Mouse (Mus musculus) forebrain, embryonic 11.5 days (tissue): ENCODE data around the gene Sema6d. TPM values are rescaled to one million over a fixed set of nuclear protein-coding genes. Genes with fewer than 3 reads are reported as not detected.

ENCODE experiments used
- ATAC-seq: fragments of 200-750 bp; cut with Nextera tagmentation; replicated peaks from 2 replicates; pipeline ENCODE4 v1.8.0; 2017; ENCODE audit warnings: moderate TSS enrichment; ENCODE audit not compliant: low FRiP score
- DNase-seq: peaks from one replicate; pipeline ENCODE4 v3.0.0-alpha.2; 2017; ENCODE audit warnings: low spot score
- H3K27ac ChIP-seq: fragments of 300-500 bp; sonication (generic); 2 replicates; pipeline ENCODE4 v1.5.1; 2014; ENCODE audit warnings: low read depth, low read length
- H3K27me3 ChIP-seq: fragments of 300-500 bp; sonication (generic); 2 replicates; pipeline ENCODE4 v1.6.1; 2014; ENCODE audit warnings: mild to moderate bottlenecking, low read length, mixed read lengths; ENCODE audit not compliant: control insufficient read depth, insufficient read depth
- H3K36me3 ChIP-seq: fragments of 300-500 bp; sonication (generic); 2 replicates; pipeline ENCODE4 v1.6.1; 2014; ENCODE audit warnings: mild to moderate bottlenecking, low read length, moderate library complexity, mixed read lengths; ENCODE audit not compliant: control insufficient read depth, insufficient read depth
- H3K4me1 ChIP-seq: fragments of 300-500 bp; sonication (generic); replicated peaks from 2 replicates; pipeline ENCODE4 v1.6.1; 2014; ENCODE audit warnings: low read length, mixed read lengths; ENCODE audit not compliant: control insufficient read depth, insufficient read depth
- H3K4me2 ChIP-seq: fragments of 300-500 bp; sonication (generic); 2 replicates; pipeline ENCODE4 v1.6.1; 2014; ENCODE audit warnings: low read depth, mild to moderate bottlenecking, low read length, moderate library complexity, mixed read lengths; ENCODE audit not compliant: severe bottlenecking
- H3K4me3 ChIP-seq: fragments of 300-500 bp; sonication (generic); 2 replicates; pipeline ENCODE4 v1.5.1; 2014; ENCODE audit warnings: low read depth, low read length
- H3K9ac ChIP-seq: fragments of 300-500 bp; sonication (generic); 2 replicates; pipeline ENCODE4 v1.6.1; 2014; ENCODE audit warnings: low read length
- H3K9me3 ChIP-seq: fragments of 300-500 bp; sonication (generic); 2 replicates; pipeline ENCODE4 v1.6.1; 2016; ENCODE audit warnings: low read length, mixed read lengths; ENCODE audit not compliant: control insufficient read depth
- WGBS: fragments of 180-500 bp; shearing (Covaris S2); extraction: QIAGEN DNeasy Blood & Tissue Kit; methylation state at CpG from one replicate; pipeline ENCODE4 v1.1.7; 2014; 5-methylcytosine and 5-hydroxymethylcytosine counted together
- polyA plus RNA-seq: library from polyadenylated mRNA; unstranded; fragments of >200 nt; fragmentation: Nextera tagmentation; extraction: Ambion mirVana; gene quantifications from 2 replicates; pipeline ENCODE4 v1.2.1, GENCODE M21; 2014

Sema6d gene
- polyA plus RNA-seq, 1 experiment from 2014 or later = 9.8 TPM

DNA sequence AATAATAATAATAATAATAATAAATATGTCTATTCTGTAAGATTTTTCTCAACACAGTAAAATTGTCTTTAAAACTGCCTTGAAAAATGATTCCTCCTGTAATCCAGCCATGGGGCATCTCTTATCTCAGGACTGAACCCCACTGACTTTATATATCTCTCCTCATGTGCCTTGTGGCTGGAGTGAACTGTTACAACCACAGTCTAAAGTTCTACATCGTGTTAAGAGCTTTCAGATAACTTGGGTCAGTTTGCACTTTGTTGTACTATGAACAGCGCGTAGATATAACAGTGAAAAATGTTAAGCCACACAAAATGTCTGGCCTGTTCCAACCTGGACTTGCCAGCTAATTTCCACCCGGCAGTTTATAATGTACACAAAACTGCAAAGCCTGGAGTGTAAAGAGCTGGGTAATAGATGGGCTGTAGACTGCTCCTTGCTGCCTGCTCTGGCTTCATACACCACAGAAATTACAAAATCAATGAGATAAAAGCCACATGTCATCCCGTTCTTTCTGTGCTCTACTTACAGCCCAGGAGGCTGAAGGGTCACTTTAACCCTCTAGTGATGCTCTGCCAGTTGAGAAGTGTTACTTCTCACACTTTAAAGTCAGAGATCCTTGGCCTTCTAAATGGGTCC is 467.2 kb downstream of the Sema6d start:
- no peak for DNase-seq
- Histone ChIP-seq H3K4me1 (no peaks in the 10 kb centered on the region; the same call in 1 of the 2 replicates), H3K9me3 (no peaks in the 10 kb centered on the region), H3K27me3 (no peaks in the 10 kb centered on the region), H3K27ac (no peak overlapping the region), H3K4me2 (no peak overlapping the region), H3K36me3 (no peaks in the 10 kb centered on the region), H3K4me3 (no peak overlapping the region), H3K9ac (no peak overlapping the region)
- ATAC-seq = no peak
- WGBS = 84% methylated on average over 5 of the region's 5 CpGs

DNA sequence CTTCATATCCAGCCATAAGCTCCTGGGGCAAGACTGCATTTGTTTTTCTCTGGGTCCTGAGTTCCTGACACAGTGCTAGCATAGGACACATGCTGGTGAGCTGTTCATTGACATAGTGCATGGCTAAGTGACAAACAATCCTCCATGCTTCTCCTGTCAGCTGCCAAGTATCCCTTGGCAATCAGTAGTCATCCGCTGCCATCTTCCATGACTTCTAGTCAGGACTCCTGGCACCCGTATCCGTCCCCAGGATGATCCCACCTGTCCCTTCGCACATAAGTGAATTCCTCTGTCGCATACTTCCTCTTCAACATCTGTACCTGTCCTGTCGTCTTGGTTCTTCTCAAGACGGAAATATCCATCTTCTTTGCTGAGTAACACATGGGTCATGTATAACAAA is 468.3 kb downstream of the Sema6d start:
- Histone ChIP-seq H3K4me2 (no peak overlapping the region), H3K4me3 (no peak overlapping the region), H3K9me3 (no peaks in the 10 kb centered on the region), H3K9ac (no peak overlapping the region), H3K27ac (no peak overlapping the region), H3K27me3 (no peaks in the 10 kb centered on the region), H3K4me1 (no peaks in the 10 kb centered on the region; the same call in 1 of the 2 replicates), H3K36me3 (no peaks in the 10 kb centered on the region)
- ATAC-seq = no peak
- DNase-seq = no peak
- WGBS = 95% methylated on average over 7 of the region's 7 CpGs

DNA sequence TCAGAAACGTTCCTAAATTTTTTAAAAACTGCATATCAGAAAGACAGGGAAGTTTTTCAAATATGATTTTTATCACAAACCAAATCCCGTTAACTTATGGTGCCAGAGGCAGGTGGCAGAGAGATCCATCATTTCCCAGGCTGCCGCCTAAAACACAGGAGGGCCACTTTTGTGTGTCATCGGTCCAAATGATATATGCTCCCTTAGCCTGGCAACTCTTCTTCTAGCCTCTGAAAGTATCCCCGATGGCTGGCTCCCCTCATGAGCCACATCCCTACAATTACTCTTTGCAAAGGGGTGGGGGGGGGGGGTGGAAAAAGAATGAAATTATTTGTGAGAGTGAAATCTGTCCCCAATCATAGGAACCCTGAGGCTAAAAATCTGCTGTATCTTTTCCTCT is 471.9 kb downstream of the Sema6d start:
- no peak for DNase-seq
- no peak for ATAC-seq

DNA sequence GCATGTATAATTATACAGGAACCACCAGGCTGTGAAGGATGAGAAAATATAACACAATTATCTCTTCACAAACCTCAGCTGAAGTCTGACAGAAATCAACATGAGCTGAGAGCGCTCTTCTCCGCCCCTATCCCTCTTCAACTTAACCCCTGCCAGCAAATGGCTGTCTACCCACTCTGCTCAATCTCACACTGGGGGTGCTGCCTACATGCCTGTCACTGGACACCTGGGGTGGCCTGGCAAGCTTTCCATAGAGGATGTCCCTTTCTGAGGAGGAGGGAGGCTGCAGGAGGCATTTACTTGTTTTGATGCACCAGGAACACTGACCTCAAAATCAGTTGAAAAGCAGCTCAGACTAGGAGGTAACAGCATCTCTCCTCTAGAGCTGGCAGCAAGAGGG is 472.3 kb downstream of the Sema6d start:
- ATAC-seq (no peak), DNase-seq (no peak)
- no peak overlapping the region for H3K27ac ChIP-seq
- H3K27me3 ChIP-seq = no peaks in the 10 kb centered on the region
- H3K4me3 ChIP-seq = no peak overlapping the region
- H3K36me3 ChIP-seq = no peaks in the 10 kb centered on the region
- H3K4me2 ChIP-seq = no peak overlapping the region
- no peaks in the 10 kb centered on the region for H3K4me1 ChIP-seq
- no peaks in the 10 kb centered on the region for H3K9me3 ChIP-seq
- no peak overlapping the region for H3K9ac ChIP-seq
- 78% methylated on average over 2 of the region's 2 CpGs for WGBS

More for the DNA sequence above, 471.9 kb downstream of the Sema6d start:
- 87% methylated on average over 5 of the region's 5 CpGs for WGBS
- Histone ChIP-seq H3K4me1 (no peaks in the 10 kb centered on the region), H3K4me3 (no peak overlapping the region), H3K4me2 (no peak overlapping the region), H3K36me3 (no peaks in the 10 kb centered on the region), H3K9me3 (no peaks in the 10 kb centered on the region), H3K27me3 (no peaks in the 10 kb centered on the region), H3K27ac (no peak overlapping the region), H3K9ac (no peak overlapping the region)

DNA sequence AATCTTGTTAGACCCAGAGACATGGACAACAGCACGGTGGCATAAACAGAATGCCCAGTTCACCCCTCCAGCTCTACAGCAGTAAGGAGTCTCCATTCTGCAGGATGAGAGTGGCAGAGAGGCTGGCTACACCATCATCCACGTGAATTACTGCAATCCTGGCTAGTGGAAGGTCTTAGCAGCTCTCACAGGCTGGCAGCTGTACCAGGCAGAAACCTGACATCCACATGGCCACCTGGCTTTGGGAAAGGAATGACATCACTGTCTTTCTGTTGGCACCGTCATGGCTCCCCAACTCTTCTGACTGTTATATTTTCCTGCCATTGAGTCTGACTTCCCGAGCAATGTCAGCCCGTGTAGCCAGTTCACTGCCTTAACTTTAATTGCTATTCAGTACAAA is 474.0 kb downstream of the Sema6d start:
- Histone ChIP-seq H3K4me1 (no peaks in the 10 kb centered on the region), H3K27ac (no peak overlapping the region), H3K27me3 (no peaks in the 10 kb centered on the region), H3K36me3 (no peaks in the 10 kb centered on the region), H3K4me3 (no peak overlapping the region), H3K4me2 (no peak overlapping the region), H3K9ac (no peak overlapping the region), H3K9me3 (no peaks in the 10 kb centered on the region)
- no peak for ATAC-seq
- no peak for DNase-seq
- WGBS = 88% methylated on average over 5 of the region's 5 CpGs

DNA sequence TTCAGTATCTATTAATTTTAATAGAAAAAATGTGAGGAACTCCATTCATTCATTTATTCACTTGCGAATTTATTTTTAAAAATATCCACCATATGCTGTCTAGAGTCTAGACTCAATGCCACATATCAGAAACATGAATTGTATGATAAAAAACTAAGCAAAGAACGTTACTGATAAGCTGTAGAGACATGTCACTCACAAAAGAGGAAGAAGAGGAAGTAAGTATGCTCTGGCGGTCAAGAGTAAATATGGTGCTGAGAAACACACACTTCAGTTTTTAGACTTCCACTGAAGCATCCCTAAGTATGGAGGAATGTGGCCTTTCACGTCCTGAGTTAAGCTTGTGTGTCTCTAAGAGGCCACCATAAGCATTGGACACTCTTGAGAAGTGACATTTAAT is 484.0 kb downstream of the Sema6d start:
- Histone ChIP-seq H3K9ac (no peak overlapping the region), H3K9me3 (no peaks in the 10 kb centered on the region), H3K27ac (no peak overlapping the region), H3K4me3 (no peak overlapping the region), H3K4me1 (no peaks in the 10 kb centered on the region), H3K4me2 (no peak overlapping the region), H3K36me3 (no peaks in the 10 kb centered on the region), H3K27me3 (no peaks in the 10 kb centered on the region)
- ATAC-seq (no peak), DNase-seq (no peak)
- 85% methylated on average over 4 of the region's 4 CpGs for WGBS

DNA sequence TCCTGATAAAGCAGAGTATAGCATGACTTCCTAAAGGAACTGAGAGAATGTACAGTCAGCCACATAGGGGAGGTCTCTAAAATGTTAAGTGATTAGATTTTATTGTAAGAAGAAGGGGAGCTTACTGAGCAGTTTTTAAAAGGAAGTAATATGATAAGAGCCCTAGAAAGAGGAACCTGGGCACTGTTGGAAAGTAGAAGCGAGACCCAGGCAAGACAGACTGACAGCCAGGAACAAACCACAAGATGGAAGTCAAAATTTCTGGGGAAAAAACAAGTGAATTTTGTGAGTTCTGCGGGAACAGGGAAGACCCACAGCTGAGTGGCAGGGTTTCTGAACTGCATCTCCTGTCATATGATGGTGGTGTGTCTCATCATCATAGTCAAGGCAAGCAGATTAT is 486.3 kb downstream of the Sema6d start:
- Histone ChIP-seq H3K4me1 (no peaks in the 10 kb centered on the region), H3K9ac (no peak overlapping the region), H3K27me3 (no peaks in the 10 kb centered on the region), H3K27ac (no peak overlapping the region), H3K9me3 (no peaks in the 10 kb centered on the region), H3K36me3 (no peaks in the 10 kb centered on the region), H3K4me3 (no peak overlapping the region), H3K4me2 (no peak overlapping the region)
- 89% methylated on average over 2 of the region's 2 CpGs for WGBS
- ATAC-seq (no peak), DNase-seq (no peak)

DNA sequence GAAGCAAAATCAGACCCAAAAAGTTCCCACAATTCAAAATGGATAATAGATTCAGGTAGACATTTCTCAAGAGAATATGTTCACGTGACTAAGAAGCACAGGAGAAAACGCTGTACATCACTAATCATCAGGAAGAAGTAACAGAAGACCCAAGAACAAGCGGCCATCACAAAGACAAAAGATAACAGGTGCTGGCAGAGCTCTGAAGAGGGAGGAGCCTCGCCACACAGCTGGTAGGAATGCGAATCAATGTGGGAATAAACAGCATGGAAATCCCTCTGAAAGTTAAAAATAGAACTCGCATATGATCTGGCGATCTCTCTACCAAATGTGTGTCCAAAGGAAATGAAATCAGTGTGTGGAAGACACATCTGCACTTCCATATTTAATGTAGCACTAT is 493.8 kb downstream of the Sema6d start:
- Histone ChIP-seq H3K36me3 (no peaks in the 10 kb centered on the region), H3K9me3 (no peaks in the 10 kb centered on the region), H3K4me1 (no peaks in the 10 kb centered on the region), H3K4me2 (no peak overlapping the region), H3K9ac (no peak overlapping the region), H3K4me3 (no peak overlapping the region), H3K27ac (no peak overlapping the region), H3K27me3 (no peaks in the 10 kb centered on the region)
- ATAC-seq (no peak), DNase-seq (no peak)
- 82% methylated on average over 7 of the region's 7 CpGs for WGBS

DNA sequence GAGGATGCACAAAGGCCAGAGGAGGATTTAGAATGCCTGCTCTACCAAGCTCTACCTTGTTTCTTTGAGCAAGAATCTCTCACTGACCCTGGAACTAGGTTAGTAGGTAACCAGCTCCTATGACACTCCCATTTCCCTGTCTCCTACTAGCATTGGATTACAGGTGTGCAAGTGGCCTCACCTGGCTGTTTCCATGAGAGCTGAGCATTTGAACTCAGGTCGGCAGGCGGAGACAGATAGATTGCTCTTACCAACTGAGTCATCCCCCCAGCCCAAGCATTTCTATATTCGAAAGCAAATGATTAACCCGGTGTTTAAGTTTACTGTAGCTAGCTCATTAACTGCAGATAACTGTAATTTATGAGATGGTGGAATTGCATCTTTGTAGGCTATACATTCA is 503.0 kb downstream of the Sema6d start:
- 90% methylated on average over 4 of the region's 4 CpGs for WGBS
- H3K4me1 ChIP-seq = no peaks in the 10 kb centered on the region
- H3K27me3 ChIP-seq = no peaks in the 10 kb centered on the region
- H3K36me3 ChIP-seq = no peaks in the 10 kb centered on the region
- no peak overlapping the region for H3K27ac ChIP-seq
- H3K4me3 ChIP-seq = no peak overlapping the region
- H3K4me2 ChIP-seq = no peak overlapping the region
- no peak overlapping the region for H3K9ac ChIP-seq
- no peak for DNase-seq
- no peaks in the 10 kb centered on the region for H3K9me3 ChIP-seq
- ATAC-seq = no peak
